Mouse (Mus musculus): ENCODE data around the gene Spast.
"Not testable (repeated sequence)": the region's sequence is repeated elsewhere in the genome, so short reads cannot be mapped to it uniquely, and the experiment has no call there.

Gene Spast

DNA sequence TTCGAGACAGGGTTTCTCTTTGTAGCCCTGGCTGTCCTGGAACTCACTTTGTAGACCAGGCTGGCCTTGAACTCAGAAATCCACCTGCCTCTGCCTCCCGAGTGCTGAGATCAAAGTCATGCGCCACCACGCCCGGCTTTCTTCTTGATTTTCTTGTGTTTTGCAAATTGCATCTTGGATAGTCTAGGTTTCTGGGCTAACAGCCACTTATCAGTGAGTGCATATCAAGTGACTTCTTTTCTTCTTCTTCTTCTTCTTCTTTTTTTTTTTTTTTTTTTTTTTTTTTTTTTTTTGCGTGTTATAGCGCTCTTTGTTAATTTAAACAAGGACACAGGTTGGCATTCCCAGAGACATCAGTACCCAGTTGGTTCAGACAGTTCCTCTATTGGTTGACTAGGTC is 11.6 kb upstream of the Spast start:
- DNase-seq (ENCODE audit: low spot score): not testable (repeated sequence)

DNA sequence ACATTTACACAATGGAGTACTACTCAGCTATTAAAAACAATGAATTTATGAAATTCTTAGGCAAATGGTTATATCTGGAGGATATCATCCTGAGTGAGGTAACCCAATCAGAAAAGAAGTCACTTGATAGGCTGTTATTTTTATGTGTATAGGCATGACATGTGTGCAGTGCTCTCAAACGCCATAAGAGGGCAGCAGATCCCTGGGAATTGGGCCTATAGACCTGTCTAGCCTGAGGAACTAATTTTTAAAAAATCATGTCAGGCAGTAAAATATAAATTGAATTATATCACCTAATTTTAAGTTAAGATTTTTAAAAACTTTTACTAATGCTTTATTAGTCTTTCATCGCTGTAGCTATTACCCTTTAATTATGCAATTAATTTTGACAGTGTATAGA is 10.6 kb upstream of the Spast start:
- DNase-seq (ENCODE audit: low spot score): not testable (repeated sequence)

GRCm38 (mm10) chr17:74331049-74331676 is 7.6 kb upstream of the Spast start:
- no peak for DNase-seq (ENCODE audit: low spot score)

- peak; percentile 94 for DNase-seq (ENCODE audit: low spot score)
Measured at GRCm38 (mm10) chr17:74338225-74338931, 409 bp upstream of the Spast start.

DNA sequence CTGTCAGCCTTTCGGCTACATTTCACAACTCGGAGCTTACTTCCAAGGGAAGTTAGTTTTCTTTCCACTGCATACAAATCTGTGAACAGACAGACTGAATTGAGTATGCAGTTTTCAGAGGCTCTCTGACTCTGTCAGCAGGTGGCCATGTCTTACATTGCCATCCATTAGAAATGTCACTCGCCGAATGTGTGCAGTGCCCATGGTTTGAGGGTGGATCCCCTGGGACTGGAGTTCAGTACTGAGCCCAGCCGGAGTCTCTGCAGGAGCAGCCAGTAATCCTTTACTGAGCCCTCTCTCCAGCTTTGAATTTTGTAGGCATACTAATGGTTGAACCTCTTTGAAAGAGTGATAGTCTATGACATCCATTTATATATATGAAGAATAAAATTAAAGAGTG is 2.4 kb downstream of the Spast start:
- DNase-seq (ENCODE audit: low spot score): no peak

GRCm38 (mm10) chr17:74363592-74363991 is 24.8 kb downstream of the Spast start:
- no peak for DNase-seq (ENCODE audit: low spot score)

DNA sequence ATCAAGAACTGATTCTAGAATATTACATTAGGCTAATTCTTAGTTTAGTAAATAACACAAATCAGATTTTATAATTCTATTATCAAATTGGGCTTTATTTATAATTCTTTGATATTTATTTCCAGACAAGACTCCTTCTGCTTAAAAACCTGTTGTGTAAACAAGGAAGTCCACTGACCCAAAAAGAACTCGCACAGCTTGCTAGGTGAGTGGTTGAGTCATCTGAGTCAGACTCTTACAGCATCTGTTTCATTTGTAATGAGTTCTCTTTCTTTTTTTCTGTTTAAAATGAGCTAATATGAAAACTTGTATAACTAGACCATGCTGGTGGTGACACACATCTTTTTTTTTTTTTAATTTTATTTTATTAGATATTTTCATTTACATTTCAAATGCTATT is 38.1 kb downstream of the Spast start:
- no peak for DNase-seq (ENCODE audit: low spot score)

DNA sequence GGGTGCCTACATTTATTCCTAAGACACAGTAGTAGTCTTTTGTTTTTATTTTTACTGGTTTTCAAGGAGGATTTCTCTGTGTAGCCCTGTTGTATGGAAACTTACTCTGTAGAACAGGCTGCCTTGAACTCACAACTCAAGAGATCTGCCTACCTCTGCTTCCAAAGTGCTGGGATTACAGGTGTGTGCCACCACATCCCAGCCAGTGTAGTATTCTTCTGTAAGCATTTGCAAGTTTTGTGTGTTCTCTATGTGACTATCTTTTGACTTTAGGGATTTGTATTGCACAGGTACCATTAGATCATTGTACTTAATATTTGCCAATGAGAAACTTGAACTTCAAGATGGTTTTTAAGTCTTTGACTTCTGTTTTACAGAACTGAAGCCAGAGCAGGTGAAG is 47.9 kb downstream of the Spast start:
- DNase-seq (ENCODE audit: low spot score): no peak

- no peak for DNase-seq (ENCODE audit: low spot score)
Measured at GRCm38 (mm10) chr17:74389847-74390246, 51.1 kb downstream of the Spast start.

DNA sequence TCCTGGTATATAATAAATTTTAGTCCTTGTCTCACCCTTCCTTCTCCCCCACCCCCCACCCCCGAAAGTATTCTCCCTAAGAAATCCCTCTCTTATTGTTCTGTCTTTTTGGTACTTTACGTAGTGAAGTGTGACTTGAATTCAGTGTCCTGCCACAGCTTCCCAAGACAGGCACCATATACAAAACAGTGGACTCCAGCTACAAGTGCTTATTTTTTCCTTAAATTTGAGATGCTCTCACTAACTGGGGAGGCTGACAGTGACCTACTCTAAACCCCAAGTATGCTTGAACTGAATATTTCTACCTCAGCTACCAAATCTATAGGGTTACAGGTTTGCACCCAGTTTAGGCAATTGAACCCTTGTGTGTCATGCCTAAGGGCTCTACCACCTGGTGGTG is 55.6 kb downstream of the Spast start:
- DNase-seq (ENCODE audit: low spot score): no peak

- DNase-seq (ENCODE audit: low spot score): no peak
Measured at GRCm38 (mm10) chr17:74394855-74395254, 56.1 kb downstream of the Spast start.

DNA sequence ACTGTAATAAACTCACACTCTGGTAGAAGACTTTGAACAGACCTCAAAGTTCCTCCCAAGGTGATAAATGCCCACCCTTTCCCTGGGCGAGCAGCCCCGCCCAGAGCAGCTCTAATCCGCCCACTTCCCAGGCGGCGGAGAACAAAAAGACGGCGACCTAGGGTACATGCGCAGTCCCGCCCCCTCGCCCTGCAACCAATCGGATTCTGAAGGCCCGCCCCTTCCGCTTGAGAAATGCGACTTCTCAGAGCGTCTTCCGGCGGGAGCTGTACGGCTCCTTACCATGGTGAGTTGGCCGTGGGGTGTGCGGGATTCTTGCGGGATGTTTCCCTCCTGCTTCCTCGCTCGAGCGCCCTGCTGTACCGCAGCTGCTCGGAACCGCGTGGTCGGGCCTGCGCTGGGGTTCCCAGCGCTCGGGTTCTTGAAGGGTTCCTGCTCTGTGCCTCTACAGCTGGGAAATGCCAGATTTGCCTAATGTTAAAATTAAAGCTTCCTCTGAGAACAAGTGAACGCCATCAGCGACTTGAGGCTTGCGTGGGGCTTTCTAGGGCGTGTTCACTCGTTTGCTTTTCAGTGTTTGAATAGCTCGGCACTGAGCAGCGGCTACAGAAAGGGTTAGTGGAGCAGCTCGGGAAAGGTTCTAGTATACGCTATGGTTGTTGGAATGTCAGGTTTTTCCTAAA is 56.7 kb downstream of the Spast start, which contains the start of gene Slc30a6:
Gene Slc30a6, plus strand, starts transcription at position 226 of the 683 bp plus-strand sequence.
- DNase-seq (ENCODE audit: low spot score): peak; percentile 93

DNA sequence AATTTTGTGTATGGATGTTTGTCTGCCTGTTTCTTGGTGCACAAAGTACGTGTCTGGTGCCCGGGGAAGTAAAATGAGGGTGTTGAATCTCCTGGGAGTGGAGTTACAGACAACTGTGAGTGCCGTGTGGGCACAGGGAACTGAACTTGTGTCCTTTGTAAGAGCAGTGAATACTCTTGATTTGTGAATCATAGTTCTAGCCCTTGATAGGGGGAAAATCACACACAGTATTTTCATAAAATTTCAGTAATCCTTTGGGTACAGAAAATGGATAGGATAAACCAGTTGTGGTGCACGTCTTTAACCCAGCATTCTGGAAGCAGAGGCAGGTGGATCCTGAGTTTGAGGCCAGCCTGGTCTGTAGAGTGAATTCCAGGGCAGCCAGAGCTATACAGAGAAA is 58.0 kb downstream of the Spast start:
- no peak for DNase-seq (ENCODE audit: low spot score)

DNA sequence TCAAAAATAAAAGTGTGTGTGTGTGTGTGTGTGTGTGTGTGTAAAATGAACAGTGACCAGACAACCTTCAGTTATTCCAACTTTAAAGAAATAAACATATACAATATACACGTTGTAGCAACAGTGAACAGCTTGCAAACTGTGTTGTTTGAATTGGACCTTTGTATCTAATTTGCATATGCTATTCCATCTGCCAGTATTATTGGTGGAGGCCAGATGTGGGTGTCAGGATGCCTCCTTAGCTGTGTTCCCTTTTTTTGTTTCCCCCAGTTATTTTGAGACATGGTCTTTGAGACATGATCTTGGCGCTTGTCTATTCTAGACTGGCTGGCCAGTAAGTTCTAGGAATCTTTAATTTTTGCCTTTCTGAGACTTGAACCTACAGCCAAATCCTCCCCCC is 58.4 kb downstream of the Spast start:
- DNase-seq (ENCODE audit: low spot score): no peak

- no peak for DNase-seq (ENCODE audit: low spot score)
Measured at GRCm38 (mm10) chr17:74402486-74403222, 63.9 kb downstream of the Spast start.

DNA sequence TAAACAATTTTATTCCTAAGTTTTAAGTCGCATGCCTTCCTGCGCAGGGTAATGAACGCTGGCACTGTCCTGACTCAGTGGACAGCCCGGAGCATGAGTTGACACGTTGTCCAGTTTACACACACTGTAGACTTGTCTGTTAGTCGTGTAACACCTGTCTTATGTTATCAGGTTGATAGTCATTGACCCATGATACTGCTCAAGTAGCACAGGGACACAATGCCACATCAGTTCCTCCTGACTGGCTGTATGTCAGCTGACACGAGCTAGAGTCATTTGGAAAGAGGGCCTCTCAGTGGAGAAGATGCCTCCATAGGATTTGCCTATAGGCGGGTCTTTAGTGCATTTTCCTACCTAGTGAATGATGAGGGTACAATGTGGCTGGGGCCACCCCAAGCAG is 67.7 kb downstream of the Spast start:
- no peak for DNase-seq (ENCODE audit: low spot score)

DNA sequence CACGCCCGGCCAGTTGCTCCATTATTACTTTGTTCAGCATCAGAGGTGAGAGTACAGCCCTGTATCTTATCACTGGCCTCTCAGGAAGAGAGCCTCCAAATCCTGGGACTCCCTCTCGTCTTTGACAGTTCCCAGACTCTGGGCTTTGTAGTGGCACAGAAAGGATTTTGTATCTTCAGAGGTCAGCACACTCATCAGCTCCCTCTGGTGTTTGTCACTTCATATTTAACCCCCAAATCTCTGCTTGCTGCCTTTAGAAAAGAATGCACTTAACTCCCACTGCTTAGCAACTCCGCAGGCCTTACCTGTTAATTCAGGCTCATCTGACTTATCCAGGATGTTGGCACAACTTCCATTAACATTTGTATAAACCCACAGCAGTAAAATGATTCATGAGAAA is 70.9 kb downstream of the Spast start:
- no peak for DNase-seq (ENCODE audit: low spot score)

GRCm38 (mm10) chr17:74413324-74413723 is 74.5 kb downstream of the Spast start:
- no peak for DNase-seq (ENCODE audit: low spot score)

- DNase-seq (ENCODE audit: low spot score): no peak
Measured at GRCm38 (mm10) chr17:74414671-74415070, 75.9 kb downstream of the Spast start.

DNA sequence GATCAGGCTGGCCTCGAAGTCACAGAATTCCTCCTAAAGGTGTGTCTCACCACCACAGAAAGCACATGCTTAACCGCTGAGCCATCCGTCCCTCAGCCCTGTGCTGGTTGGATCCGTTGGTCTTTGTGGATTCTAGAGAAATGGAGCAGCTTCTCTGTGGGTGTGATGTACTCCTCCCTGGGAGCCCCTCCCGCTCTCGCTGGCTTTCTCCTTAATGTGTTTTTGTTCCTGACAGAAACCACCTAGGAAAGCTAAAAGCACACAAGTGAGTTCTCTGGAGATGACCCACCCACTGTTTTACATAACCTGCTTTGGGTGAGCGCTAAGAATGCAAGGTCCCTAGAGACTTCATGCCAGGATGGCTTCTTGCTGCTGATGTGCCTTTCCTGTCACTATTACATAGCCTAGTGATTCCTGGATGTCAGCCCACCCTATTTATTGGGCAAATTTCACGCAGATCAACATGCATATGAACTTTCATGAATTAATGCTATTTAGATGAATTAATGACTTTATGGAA is 78.1 kb downstream of the Spast start:
- no peak for DNase-seq (ENCODE audit: low spot score)

DNA sequence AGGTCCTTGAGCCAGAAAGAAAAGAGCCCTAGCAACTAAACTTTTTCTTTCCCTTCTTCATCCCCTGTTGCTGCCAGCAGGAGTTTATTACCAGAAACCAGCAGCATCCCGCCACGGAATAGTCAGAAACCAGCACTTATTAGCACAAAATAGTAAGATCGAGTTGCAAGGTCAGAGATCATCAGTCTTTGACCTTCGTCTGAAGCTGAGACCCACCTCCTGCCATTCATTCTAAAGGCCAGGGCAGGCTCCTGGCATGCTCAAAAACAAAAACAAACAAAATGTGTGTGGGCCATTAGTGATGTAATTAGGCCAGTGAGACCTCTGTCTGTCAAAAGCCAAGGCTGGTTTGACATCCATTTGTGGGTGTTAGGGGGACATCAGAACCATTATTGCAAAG is 79.4 kb downstream of the Spast start:
- no peak for DNase-seq (ENCODE audit: low spot score)

DNA sequence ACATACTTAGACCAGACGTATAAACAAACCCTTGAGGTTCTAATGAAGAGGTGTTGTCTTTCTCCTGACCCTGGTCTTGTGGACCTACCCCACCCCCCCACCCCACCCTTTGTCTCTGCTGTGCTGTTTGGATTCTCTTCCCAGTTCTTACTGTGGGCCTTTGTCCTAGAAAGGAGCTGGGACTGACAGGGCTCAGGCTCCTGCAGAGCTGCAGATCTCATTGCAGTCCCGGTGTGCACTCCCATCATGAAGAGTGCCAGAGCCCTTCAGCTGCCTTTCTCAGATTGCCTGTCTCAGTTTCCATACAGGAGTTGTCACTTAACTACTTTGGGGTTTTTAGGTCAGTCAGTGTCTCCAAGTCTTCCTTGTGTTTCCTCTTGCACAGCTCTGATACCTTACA is 81.9 kb downstream of the Spast start:
- DNase-seq (ENCODE audit: low spot score): no peak

All from ovary, adult 18-20 months (tissue).